Mouse (Mus musculus): ENCODE measurements around the gene Capn1. TPM values are rescaled to one million over a fixed set of nuclear protein-coding genes. Genes with fewer than 3 reads are reported as not detected.

Gene Capn1
- total and polyA plus RNA-seq, 3 experiments, result 38.5 to 168 (median 55.5) TPM

DNA sequence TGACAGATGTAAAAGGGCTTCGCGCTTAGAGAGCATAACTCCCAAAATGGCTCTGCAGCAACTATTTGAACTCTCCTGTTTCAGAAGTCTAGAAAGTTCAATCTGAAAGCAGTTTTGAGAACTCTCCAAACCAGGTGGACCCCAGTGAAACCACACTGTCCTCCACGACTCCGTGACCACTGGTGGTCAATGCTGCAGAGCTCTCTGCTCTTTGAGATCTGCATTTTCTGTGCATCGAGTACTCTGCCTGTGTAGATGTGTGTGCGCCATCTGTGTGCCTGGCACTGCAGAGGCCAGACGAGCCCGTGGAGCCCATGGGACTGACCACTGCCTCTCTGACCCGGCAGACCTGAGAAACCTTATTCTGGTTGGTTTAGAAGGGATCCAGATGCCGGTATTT lies 60.8 kb downstream of the Capn1 start:
- ATAC-seq (ENCODE audit: extremely low read depth, insufficient number of reproducible peaks, low FRiP score, poor library complexity, severe bottlenecking), result no peak
- Histone ChIP-seq H3K36me3 (replicated peaks) (peaks cover 98% of the 10 kb centered on the region), H3K4me3 (ENCODE audit: low read depth, low read length) (no peak overlapping the region), H3K4me1 (ENCODE audit: insufficient read depth, low read depth, low read length) (peaks cover 6% of the 10 kb centered on the region), H3K9me3 (replicated peaks) (no peaks in the 10 kb centered on the region), H3K27me3 (ENCODE audit: insufficient read depth, low read length) (no peaks in the 10 kb centered on the region)
- TF ChIP-seq GATA1 (IDR thresholded peaks at IDR 0.05; ENCODE audit: borderline replicate concordance, low read length) (no peak), GATA2 (IDR thresholded peaks at IDR 0.05; ENCODE audit: borderline replicate concordance, low read depth, low read length) (no peak), POLR2AphosphoS5 (IDR thresholded peaks at IDR 0.05; ENCODE audit: insufficient replicate concordance, low read depth, low read length) (no peak), CTCF (IDR thresholded peaks at IDR 0.05; ENCODE audit: low read depth, low read length) (no peak), TAL1 (conservative IDR thresholded peaks at IDR 0.05; ENCODE audit: low read depth, low read length) (no peak)
- no peak for DNase-seq (ENCODE audit: low spot score)

DNA sequence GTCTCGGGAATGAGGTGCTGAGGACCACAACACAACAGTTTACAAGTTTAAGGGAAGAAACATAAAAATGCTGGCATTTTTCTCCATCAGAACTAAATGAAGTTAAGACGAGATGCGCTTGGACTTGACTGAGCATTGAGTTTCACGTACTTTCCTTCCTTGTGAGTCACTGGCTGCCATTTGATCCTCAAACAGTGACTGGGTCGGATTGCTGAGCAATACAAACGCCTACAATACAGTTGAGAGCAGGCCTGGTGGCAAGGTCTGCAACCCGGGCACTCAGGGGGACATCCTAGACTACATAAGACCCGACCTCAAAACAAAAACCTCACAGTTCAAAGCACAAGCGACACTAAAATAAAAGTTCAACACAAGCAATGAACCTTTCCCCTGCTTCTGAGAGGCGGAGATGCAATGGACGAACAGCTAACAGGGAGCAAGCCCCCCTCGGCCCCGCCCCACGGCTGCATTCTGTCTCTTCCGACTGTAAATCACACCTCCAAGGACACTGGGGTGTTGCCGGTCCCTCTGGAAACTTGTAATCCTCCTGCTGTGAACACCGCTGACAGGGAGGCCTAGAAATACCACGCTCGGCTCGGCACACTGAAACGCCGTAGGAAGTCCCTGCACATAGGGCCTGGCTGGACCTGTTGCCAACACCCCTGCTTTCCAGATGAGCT lies 61.5 kb downstream of the Capn1 start:
- no peaks in the 10 kb centered on the region for H3K9me3 ChIP-seq (replicated peaks)
- ATAC-seq (ENCODE audit: extremely low read depth, insufficient number of reproducible peaks, low FRiP score, poor library complexity, severe bottlenecking) (no peak), DNase-seq (ENCODE audit: low spot score) (no peak)
- no peaks in the 10 kb centered on the region for H3K27me3 ChIP-seq (ENCODE audit: insufficient read depth, low read length)
- TF ChIP-seq TAL1 (conservative IDR thresholded peaks at IDR 0.05; ENCODE audit: low read depth, low read length) (no peak), GATA2 (IDR thresholded peaks at IDR 0.05; ENCODE audit: borderline replicate concordance, low read depth, low read length) (no peak), POLR2AphosphoS5 (IDR thresholded peaks at IDR 0.05; ENCODE audit: insufficient replicate concordance, low read depth, low read length) (no peak), GATA1 (IDR thresholded peaks at IDR 0.05; ENCODE audit: borderline replicate concordance, low read length) (no peak), CTCF (IDR thresholded peaks at IDR 0.05; ENCODE audit: low read depth, low read length) (no peak)
- peaks cover 100% of the 10 kb centered on the region for H3K36me3 ChIP-seq (replicated peaks)
- H3K4me3 ChIP-seq (ENCODE audit: low read depth, low read length), result no peak overlapping the region
- peaks cover 6% of the 10 kb centered on the region for H3K4me1 ChIP-seq (ENCODE audit: insufficient read depth, low read depth, low read length)

DNA sequence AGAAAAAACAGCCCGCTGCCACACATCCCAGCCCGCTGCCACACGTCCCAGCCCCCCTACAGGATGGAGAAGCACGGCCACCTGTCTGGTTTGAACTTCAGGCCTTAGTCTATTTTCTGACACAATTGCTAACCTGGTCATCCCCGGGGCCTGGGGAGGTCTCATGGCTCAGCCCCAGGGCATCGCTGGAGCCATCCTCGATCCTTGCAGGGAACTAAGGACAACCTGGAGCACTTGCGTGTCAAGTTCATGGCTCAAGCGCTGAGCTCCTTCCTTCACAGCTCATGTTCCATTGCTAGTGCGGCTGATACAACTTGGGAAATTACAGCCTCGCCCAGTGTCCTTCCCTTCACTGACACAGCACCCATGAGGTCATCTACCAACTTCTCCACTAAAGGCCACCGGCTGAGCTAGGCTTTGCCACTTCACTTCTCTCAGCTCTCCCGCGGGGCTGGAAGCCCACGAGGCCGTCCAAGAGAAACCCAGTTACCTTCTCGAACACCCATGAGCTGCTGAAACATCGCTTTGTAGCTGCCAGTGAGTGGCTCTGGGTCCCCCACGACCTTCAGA lies 62.4 kb downstream of the Capn1 start:
- TF ChIP-seq CTCF (IDR thresholded peaks at IDR 0.05; ENCODE audit: low read depth, low read length) (no peak), POLR2AphosphoS5 (IDR thresholded peaks at IDR 0.05; ENCODE audit: insufficient replicate concordance, low read depth, low read length) (no peak), GATA2 (IDR thresholded peaks at IDR 0.05; ENCODE audit: borderline replicate concordance, low read depth, low read length) (no peak), TAL1 (conservative IDR thresholded peaks at IDR 0.05; ENCODE audit: low read depth, low read length) (no peak), GATA1 (IDR thresholded peaks at IDR 0.05; ENCODE audit: borderline replicate concordance, low read length) (no peak)
- DNase-seq (ENCODE audit: low spot score) (no peak), ATAC-seq (ENCODE audit: extremely low read depth, insufficient number of reproducible peaks, low FRiP score, poor library complexity, severe bottlenecking) (no peak)
- no peak overlapping the region for H3K4me3 ChIP-seq (ENCODE audit: low read depth, low read length)
- H3K4me1 ChIP-seq (ENCODE audit: insufficient read depth, low read depth, low read length), result peaks cover 6% of the 10 kb centered on the region
- H3K9me3 ChIP-seq (replicated peaks), result no peaks in the 10 kb centered on the region
- H3K27me3 ChIP-seq (ENCODE audit: insufficient read depth, low read length), result no peaks in the 10 kb centered on the region
- peaks cover 100% of the 10 kb centered on the region for H3K36me3 ChIP-seq (replicated peaks)

DNA sequence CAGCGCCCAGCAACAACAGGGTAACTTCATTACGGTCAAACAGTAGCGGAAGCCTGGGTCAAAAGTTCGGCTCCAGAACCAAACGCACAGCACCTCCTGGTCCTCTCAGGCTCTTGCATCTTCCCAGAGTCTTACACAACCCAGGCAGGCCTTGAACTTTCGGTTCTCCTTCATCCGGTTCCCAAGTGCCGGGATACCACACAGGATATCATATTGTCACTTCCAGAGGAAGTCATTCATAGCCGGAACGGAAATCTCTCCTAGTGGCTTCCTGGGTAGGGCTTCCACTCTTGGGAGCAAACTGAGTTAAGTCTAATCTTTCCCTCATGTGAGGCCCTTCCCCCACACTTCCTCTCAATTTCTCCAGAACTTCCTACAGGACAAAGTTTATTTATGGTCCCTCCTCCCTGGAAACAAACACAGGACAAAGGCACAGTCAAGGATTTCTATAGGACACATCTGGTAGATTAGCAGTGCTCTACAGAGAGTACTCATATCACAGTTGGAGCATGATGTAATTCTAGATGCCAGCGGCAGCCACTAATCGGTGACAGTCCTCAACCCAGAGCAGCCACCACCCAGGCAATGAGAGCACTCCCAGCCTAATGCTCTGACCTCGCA lies 63.5 kb downstream of the Capn1 start:
- no peak for TF ChIP-seq POLR2AphosphoS5 (IDR thresholded peaks at IDR 0.05; ENCODE audit: insufficient replicate concordance, low read depth, low read length)
- no peak for TF ChIP-seq GATA1 (IDR thresholded peaks at IDR 0.05; ENCODE audit: borderline replicate concordance, low read length)
- TF ChIP-seq CTCF (IDR thresholded peaks at IDR 0.05; ENCODE audit: low read depth, low read length), result no peak
- no peak for TF ChIP-seq TAL1 (conservative IDR thresholded peaks at IDR 0.05; ENCODE audit: low read depth, low read length)
- no peak for TF ChIP-seq GATA2 (IDR thresholded peaks at IDR 0.05; ENCODE audit: borderline replicate concordance, low read depth, low read length)
- ATAC-seq (ENCODE audit: extremely low read depth, insufficient number of reproducible peaks, low FRiP score, poor library complexity, severe bottlenecking) (no peak), DNase-seq (ENCODE audit: low spot score) (no peak)
- Histone ChIP-seq H3K9me3 (replicated peaks) (no peaks in the 10 kb centered on the region), H3K4me3 (ENCODE audit: low read depth, low read length) (no peak overlapping the region), H3K36me3 (replicated peaks) (peaks cover 100% of the 10 kb centered on the region), H3K4me1 (ENCODE audit: insufficient read depth, low read depth, low read length) (peaks cover 6% of the 10 kb centered on the region), H3K27me3 (ENCODE audit: insufficient read depth, low read length) (no peaks in the 10 kb centered on the region)

DNA sequence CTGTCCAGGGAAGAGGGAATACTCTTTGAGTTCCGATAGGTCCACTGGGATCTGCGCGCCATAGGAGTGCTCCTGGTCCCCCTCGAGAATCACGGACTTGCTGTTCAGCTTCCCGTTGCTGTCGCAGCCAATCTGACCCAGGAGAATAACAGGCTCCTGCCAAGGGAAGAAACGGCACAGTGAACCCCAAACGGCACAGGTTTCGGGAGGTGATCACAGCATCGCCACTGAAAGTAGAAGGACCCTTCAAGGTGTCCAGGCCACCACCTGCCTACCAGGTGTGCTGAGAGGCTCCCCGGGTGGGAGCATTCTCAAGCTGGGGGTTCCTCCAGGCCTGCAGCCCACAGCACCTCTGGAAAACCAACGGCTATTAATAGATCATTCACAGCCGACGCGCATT lies 64.1 kb downstream of the Capn1 start:
- peaks cover 6% of the 10 kb centered on the region for H3K4me1 ChIP-seq (ENCODE audit: insufficient read depth, low read depth, low read length)
- H3K27me3 ChIP-seq (ENCODE audit: insufficient read depth, low read length), result no peaks in the 10 kb centered on the region
- no peak overlapping the region for H3K4me3 ChIP-seq (ENCODE audit: low read depth, low read length)
- no peaks in the 10 kb centered on the region for H3K9me3 ChIP-seq (replicated peaks)
- DNase-seq (ENCODE audit: low spot score) (no peak), ATAC-seq (ENCODE audit: extremely low read depth, insufficient number of reproducible peaks, low FRiP score, poor library complexity, severe bottlenecking) (no peak)
- peaks cover 98% of the 10 kb centered on the region for H3K36me3 ChIP-seq (replicated peaks)
- no peak for TF ChIP-seq CTCF (IDR thresholded peaks at IDR 0.05; ENCODE audit: low read depth, low read length)

DNA sequence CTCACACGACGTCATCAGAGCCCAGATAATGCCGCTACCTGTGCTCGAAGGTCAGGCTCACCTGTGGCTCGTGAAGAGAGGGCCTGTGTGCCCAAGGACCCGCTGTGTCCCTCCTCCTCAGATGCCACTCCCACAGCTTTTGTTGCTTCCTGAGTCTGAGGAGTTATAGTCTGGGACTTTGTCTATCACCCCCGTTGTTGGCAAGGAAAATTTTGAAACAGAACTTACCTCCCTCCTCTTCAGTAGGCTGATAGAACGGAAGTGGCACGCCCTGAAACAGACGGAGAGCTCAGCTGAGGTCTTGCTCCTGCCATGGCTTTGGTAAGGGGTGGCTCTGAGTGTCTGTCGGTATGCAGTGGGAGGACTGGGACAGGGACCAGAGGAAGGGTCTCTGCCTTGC lies 65.5 kb downstream of the Capn1 start:
- ATAC-seq (ENCODE audit: extremely low read depth, insufficient number of reproducible peaks, low FRiP score, poor library complexity, severe bottlenecking), result no peak
- Histone ChIP-seq H3K27me3 (ENCODE audit: insufficient read depth, low read length) (no peaks in the 10 kb centered on the region), H3K4me3 (ENCODE audit: low read depth, low read length) (no peak overlapping the region), H3K9me3 (replicated peaks) (no peaks in the 10 kb centered on the region), H3K36me3 (replicated peaks) (peaks cover 98% of the 10 kb centered on the region), H3K4me1 (ENCODE audit: insufficient read depth, low read depth, low read length) (peaks cover 11% of the 10 kb centered on the region)
- TF ChIP-seq GATA1 (IDR thresholded peaks at IDR 0.05; ENCODE audit: borderline replicate concordance, low read length) (no peak), CTCF (IDR thresholded peaks at IDR 0.05; ENCODE audit: low read depth, low read length) (no peak), TAL1 (conservative IDR thresholded peaks at IDR 0.05; ENCODE audit: low read depth, low read length) (no peak), GATA2 (IDR thresholded peaks at IDR 0.05; ENCODE audit: borderline replicate concordance, low read depth, low read length) (no peak), POLR2AphosphoS5 (IDR thresholded peaks at IDR 0.05; ENCODE audit: insufficient replicate concordance, low read depth, low read length) (no peak)
- no peak for DNase-seq (ENCODE audit: low spot score)

Measured in G1E (cell line).